Mouse (Mus musculus) cerebellum, postnatal 4 days (tissue): ENCODE measurements around the gene Stk10.
A peak's percentile ranks its signal among the peaks of the same experiment; 100 is the strongest.
"Not testable (repeated sequence)": the region's sequence is repeated elsewhere in the genome, so short reads cannot be mapped to it uniquely, and the experiment has no call there.

Experiments used
- DNase-seq, 2 experiments: peaks; one replicate each; pipeline ENCODE4 v3.0.0; 2022; ENCODE audit warnings: low spot score in 2 of 2, mixed read lengths in 1 of 2

Gene Stk10

GRCm38 (mm10) chr11:32594122-32594521, 61.0 kb downstream of the Stk10 start:
- no peak for DNase-seq

- no peak for DNase-seq
These were observed 67.3 kb downstream of the Stk10 start for GRCm38 (mm10) chr11:32600371-32600770.

- no peak for DNase-seq
These were observed 68.6 kb downstream of the Stk10 start for GRCm38 (mm10) chr11:32601528-32602323.

- DNase-seq, result no peak
These were observed 71.6 kb downstream of the Stk10 start for GRCm38 (mm10) chr11:32604663-32605062.

GRCm38 (mm10) chr11:32605131-32605860, 72.2 kb downstream of the Stk10 start:
- no peak for DNase-seq

GRCm38 (mm10) chr11:32605907-32606306, 72.8 kb downstream of the Stk10 start:
- DNase-seq, result no peak

GRCm38 (mm10) chr11:32607319-32607718, 74.2 kb downstream of the Stk10 start:
- DNase-seq, result no peak

GRCm38 (mm10) chr11:32610616-32611015, 77.5 kb downstream of the Stk10 start:
- no peak for DNase-seq

GRCm38 (mm10) chr11:32612304-32612703, 79.2 kb downstream of the Stk10 start:
- DNase-seq, result no peak

GRCm38 (mm10) chr11:32614463-32614862, 81.4 kb downstream of the Stk10 start:
- no peak for DNase-seq

GRCm38 (mm10) chr11:32615561-32615960, 82.5 kb downstream of the Stk10 start:
- no peak for DNase-seq

GRCm38 (mm10) chr11:32616091-32616490, 83.0 kb downstream of the Stk10 start:
- DNase-seq, result no peak

GRCm38 (mm10) chr11:32618036-32618435, 84.9 kb downstream of the Stk10 start:
- DNase-seq, result no peak

- DNase-seq, result not testable (repeated sequence)
These were observed 85.5 kb downstream of the Stk10 start for GRCm38 (mm10) chr11:32618641-32619040.

- DNase-seq, result no peak
These were observed 86.2 kb downstream of the Stk10 start for GRCm38 (mm10) chr11:32619257-32619816.

GRCm38 (mm10) chr11:32619866-32620456, 86.9 kb downstream of the Stk10 start:
- no peak for DNase-seq

- no peak for DNase-seq
These were observed 88.8 kb downstream of the Stk10 start for GRCm38 (mm10) chr11:32621831-32622478.

GRCm38 (mm10) chr11:32622479-32623190, 89.5 kb downstream of the Stk10 start:
- no peak for DNase-seq

GRCm38 (mm10) chr11:32623236-32623635, 90.1 kb downstream of the Stk10 start:
- DNase-seq, result peak in 1 of 2 experiments; percentile 66

GRCm38 (mm10) chr11:32623912-32624311, 90.8 kb downstream of the Stk10 start:
- no peak for DNase-seq

GRCm38 (mm10) chr11:32625677-32626076, 92.6 kb downstream of the Stk10 start:
- DNase-seq, result peak in 1 of 2 experiments; percentile 55
